Mouse (Mus musculus): ENCODE measurements around the gene Baz1a.

GRCm38 (mm10) chr12:55058865-55059615, 44.9 kb upstream of the Baz1a start:
- no peak for TF ChIP-seq CTCF (IDR thresholded peaks at IDR 0.05; ENCODE audit: low read depth, low read length)
- TF ChIP-seq POLR2A (IDR thresholded peaks at IDR 0.05; ENCODE audit: extremely low read depth, insufficient read depth, low read length) = no peak

All from liver, adult 2 months (tissue).